Mouse (Mus musculus) lung, adult 2 months (tissue): Measurements from ENCODE around the gene Trim33.

ENCODE experiments used
- CTCF ChIP-seq: fragments of 200-500 bp; IDR thresholded peaks from 2 replicates; pipeline ENCODE4 v1.5.1; 2011; ENCODE audit warnings: mild to moderate bottlenecking, low read length, control low read depth; ENCODE audit not compliant: insufficient read depth
- POLR2A ChIP-seq: fragments of 200-500 bp; IDR thresholded peaks from 2 replicates; pipeline ENCODE4 v1.6.1; 2011; ENCODE audit warnings: low read depth, mild to moderate bottlenecking, control low read depth, low read length, borderline replicate concordance; ENCODE audit errors: extremely low read depth

DNA sequence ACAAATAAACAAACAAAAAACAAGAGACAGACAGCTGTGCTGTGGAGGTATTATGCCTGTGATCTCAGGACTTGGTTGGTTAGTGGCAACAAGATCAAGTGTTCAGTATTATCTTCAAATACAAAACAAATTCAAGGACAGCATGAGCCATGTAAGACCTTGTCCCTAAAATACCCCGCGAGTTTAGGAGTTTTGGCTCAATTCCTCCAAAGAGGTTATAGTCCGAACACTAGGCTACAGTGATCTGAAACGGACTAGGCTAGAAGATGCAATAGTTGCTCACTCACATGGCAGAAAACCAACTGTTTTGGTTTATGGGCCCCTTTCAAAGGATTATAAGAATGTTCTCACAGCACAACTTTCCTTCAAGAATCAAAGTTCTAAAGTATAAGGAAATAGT lies 9.7 kb downstream of the Trim33 start:
- TF ChIP-seq POLR2A (no peak), CTCF (no peak)
